Mouse (Mus musculus) cerebellum, postnatal 25 days (tissue): ENCODE measurements around the gene Dapk1.

Experiments used
- DNase-seq, 2 experiments: peaks; one replicate each; pipeline ENCODE4 v3.0.0; 2021; ENCODE audit warnings: mixed read lengths in 2 of 2

Dapk1 gene

DNA sequence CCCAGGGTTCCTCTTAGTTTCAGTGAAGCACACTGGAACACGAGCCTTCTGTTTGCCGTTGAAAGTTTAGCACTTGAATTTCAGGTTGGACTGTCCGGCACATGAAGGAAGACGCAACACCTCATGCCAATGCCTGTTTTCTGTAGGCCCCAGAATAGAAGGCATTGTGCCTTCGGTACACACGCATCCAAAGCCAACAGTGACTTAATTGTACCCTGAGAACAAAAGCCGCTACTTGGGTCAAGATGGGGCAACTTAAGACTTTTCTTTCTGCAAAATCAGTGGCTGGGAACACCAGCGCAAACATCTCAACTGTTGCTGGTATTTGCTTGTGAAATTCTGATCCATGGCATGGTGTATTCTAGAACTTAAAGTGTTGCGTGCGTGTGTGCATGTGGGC, 63.1 kb downstream of the Dapk1 start:
- no peak for DNase-seq

DNA sequence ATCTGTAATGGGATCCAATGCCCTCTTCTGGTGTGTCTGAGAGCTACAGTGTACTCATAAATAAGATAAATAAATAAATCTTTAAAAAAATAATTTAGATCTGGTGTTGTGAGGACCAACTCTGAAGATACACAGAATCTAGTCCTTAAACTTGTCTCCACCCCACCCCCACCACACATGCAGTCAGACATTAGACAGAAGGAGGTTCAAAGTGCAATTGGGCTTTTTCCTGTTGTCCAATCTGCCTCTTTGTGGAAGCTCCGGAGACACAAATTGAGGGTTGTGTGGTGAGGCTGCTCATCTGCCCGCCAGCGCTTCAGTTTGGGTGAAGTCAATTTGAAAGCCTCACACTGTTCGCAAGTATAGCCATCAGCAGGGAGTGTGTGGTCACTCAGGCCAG, 63.7 kb downstream of the Dapk1 start:
- DNase-seq: no peak

DNA sequence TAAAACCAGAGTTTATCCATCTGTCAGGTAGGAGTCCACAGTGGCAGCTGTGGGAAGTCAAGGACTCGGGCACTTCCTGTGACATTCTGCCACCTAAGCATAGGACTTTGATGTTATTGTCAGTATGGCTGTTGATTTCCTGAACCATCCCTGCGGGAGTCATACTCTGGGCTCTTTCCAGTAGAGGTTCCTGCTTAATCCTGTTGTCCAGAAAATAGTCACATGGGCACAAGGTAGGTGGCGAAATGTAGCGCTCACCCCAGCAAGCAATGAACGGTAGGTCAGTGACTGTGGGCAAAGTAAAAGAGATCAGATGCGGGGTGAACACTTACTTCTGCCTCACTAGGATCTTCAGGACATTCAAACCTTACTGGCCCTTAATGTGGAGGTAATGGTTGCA, 66.3 kb downstream of the Dapk1 start:
- no peak for DNase-seq

DNA sequence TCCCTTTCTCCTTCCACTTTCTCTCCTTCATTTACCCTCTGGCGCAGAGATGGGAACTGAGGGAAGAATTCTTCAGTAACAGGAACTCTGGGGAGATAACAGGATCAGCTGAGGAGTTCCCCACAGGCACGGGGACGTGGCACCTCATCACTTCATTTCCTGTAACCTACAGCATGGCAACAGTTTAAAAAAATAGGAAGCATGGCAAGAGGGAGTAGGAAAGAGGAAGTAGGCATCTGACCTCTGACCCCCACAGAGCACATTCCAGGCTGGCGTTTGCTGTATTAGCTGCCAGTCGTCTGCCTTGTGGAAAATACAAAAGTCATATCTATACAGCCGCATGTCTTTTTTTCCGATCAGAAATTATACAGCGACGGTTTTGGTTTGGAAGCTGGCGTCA, 68.9 kb downstream of the Dapk1 start:
- DNase-seq: no peak

DNA sequence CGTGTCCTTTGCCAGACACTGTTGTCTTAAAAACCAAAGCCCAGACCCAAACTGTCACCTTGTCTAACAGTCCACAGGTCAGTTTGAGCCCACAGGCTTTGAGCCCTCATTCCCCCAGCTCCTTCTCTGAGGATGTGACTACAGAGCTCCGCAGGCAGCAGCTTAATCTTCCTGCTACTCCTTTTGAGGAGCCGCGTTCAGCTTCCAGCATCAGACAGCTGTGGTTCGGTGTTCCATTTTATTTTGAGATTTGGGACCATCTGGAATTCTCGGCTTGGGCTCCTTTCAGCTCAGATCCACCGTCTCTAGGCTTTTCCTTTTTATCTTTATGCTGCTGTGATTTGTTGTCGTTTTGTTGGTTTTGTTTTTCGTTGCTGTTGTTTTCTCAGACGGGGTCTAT, 69.5 kb downstream of the Dapk1 start:
- no peak for DNase-seq

DNA sequence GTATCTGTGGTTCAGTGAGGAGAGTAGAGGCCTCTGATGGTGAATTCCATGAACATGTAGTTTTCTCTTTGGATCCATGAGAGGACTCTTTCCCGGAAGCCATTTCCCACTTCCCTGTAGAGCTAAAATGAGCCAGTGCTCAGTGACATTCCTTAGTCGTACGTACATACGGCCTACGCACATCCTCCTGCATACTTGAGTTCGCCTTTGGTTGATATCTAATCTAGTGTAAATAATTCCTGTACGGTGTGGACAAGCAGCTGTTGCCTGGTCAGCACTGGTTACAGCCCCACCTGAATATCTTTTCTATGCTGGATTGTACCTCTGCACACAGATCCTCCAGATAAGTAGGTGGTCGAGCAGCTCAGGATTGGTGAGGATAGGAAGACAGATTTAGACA, 70.5 kb downstream of the Dapk1 start:
- DNase-seq: no peak

DNA sequence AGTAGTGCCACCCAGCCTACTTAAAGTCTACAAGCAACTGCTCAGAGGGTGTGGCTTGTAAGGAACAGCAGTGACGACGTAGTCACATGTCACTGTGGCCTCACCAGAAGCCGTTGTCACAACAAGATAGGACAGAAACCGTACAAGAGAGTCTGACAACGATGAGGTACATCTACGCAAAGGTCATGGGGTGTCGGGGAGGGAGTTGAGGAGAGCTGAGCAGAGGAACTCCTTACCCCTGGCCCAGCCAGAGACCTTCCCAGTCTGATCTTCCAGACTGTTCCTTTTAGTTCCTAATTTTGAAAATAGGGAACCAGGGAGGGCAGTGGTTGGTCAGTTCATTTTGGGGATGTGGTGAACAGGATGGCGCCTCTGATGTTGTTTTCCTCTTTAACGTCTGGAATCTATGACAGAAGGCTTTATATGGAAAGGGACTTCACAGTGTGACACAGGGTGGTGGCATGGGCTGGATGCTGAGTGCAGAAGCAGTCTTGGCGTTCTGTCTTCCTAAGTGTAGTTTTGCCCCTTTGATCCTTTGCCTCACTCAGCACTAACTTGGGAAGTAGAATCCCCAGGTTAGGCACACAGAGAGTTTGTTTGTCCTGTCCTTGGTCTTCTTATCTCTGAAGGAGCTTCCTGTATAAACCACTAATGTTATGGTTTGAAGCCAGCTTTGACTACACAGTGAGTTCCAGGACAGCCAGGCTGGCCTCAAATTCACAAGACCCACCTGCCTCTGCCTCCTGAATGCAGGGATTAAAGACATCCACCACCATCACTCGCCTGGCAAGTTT, 71.3 kb downstream of the Dapk1 start:
- no peak for DNase-seq

DNA sequence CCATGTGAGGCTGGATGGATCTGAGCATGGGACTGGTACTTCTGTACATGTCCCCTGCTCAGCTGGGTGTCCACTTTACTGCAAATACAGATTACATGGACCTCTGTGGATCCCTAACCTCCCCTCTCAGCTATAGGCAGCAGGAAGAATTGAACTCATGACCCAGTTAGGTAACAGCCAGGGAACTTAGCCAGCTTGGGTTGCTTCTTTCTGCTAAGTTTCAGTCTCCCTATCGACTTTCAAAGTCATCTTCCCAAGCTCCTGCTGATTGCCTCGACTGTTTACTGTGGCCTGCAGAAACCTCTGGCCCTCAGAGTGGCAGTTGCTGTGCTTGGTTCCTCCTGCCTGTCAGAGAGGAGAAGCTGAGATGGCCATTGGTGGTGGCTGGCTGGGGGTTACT, 72.6 kb downstream of the Dapk1 start:
- no peak for DNase-seq

DNA sequence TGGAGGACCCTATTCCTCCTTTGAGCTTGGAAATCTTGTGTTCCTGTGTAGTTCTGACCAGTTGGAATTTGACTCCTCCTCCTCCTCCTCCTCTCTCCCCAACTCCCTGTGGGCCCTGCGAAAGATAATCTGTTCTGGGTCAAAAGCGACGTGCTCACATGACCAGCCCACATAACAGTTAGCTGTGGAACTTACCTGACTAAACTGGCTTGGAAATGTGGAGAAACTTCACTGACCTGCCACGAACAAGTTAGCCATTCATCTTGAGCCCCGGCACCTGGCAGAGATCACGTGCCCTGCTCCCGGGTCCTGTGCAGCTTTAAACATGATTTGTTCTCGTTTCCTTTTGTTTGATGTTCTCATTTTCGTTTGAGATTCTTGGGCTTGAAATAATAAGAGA, 73.2 kb downstream of the Dapk1 start:
- no peak for DNase-seq

DNA sequence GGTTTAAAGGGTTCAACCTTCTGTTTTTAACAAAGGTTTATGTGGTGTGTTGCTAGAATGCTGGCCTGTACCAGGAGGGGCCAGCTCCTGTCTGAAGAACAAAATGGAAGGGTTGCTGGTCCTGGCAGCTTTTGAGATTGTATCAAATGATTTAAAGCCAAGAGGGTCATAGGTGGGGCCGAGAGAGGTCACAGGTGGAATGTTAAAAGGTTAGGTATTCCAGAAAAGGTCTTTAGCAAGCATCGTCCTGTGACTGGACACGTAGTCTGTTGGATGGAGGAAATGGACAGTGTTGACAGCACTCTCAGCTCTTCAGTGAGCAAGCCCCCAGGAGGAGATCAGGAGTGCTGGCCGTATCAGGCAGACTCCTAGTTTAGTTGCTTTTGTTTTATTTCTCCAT, 73.7 kb downstream of the Dapk1 start:
- DNase-seq: no peak

DNA sequence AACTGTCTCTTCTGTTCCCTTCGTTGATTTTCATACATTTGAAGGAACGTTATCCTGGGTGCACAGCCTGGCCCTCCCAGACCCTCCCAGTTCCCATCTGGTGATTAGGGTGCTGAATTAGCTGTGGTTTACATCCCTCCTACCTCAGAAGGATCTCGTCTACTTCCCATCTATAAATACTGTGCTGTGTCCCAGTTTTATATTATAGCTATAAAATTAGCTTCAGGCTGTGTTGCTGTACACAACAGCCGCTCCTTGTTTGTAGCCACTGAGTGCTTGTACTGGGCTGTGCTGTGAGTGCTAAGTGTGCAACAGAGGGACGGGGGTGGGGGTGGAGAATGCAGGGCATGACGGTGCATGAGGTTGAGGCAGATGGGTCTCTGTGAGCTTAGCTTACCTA, 77.2 kb downstream of the Dapk1 start:
- DNase-seq: no peak

DNA sequence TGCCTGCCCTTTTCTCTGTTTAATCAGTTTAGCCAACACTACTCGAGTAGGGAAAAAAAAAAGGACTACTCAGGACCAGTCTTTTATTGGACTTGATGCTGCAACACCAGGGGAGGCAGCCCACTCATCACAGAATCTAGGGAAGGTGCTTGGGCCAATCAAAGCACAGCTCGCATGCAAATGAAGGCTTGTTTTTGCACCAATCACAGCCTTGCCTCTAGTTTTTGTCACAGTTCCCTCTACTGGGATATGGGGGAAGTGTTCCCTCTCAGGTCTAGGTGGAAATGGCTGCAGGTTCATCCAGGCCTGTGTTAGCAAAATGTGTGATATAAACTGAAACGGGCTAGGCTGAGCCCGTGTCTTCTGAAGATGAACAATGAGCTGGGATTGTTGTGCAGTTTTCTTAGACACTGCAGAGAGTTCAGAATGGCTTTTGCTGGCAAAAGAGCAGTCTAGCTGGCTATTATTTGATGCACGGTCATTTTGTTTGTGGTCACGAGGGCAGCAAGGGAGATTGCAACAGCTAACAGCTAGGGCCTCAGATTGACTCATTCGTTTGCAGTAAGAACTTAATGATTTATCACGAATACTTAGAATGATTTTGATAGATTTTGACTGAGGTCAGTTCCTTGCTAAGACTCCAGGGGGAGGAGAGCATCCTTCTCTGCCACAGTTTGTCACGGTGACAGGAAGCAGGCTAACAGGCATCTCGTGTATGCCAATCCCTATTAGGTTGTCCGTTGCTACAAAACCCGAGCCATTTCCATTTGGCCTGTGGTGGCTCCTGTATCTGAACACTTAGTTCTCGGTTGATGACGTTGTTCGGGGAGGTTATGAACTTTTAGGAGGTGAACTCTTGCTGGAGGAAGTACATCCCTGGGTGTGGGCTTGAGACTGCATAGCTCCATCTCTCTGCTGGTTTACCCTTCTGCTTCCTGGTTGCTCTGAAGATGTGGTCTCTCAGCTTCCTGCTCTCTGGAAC, 81.3 kb downstream of the Dapk1 start:
- DNase-seq: no peak

DNA sequence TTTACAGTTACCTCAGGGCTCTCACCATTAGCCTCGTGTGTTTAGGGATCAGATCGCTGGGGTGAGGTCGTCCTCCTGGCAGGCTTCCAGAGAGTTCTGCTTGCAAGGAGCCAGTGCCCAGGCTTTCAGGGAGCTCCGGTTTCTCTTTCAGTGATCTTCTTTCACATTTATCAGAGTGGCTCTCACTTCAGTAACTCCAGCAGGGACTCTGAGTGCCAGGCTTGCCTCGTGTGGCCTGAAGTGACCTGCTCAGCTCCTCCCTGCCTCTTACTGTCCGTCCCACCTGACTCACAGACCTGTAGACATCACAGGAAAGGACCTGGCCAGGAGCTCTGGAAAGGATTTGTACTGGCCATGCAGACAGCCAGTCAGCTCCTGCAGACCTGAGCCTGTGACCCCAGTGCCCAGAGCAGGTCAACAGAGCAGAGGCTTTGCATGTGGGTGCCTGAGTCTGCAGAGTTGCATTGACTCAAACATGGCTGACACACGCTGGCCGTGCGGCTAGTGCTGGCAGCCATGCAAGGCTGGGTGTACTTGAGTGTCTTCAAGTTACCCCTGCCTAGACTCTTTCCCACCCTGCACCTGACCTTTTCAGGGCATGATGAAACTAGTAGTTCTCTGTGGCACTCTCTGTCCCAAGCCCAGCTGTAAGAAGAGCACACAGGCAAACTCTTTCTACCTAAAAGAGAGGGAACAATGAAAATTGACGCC, 82.5 kb downstream of the Dapk1 start:
- DNase-seq: peak in 1 of 2 experiments; percentile 16

DNA sequence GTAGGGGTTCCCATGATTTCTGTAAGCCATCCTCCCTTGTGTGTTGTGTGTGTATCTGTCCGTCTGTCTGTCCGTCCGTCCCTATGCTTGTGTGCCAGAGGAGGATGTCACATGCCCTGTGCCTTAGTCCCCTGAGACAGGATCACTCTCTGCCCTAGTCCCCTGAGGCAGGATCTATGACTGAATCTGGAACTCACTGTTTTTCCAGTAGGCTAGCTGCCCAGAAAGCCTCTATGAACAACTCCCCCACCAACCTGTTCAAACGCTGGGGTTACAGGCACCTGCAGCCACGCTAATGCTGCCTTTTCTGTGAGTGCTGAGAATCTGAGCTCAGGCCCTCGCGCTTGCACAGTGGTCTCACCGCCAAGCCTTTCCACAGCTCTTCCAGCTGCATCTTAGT, 83.1 kb downstream of the Dapk1 start:
- DNase-seq: peak in 1 of 2 experiments; percentile 6

DNA sequence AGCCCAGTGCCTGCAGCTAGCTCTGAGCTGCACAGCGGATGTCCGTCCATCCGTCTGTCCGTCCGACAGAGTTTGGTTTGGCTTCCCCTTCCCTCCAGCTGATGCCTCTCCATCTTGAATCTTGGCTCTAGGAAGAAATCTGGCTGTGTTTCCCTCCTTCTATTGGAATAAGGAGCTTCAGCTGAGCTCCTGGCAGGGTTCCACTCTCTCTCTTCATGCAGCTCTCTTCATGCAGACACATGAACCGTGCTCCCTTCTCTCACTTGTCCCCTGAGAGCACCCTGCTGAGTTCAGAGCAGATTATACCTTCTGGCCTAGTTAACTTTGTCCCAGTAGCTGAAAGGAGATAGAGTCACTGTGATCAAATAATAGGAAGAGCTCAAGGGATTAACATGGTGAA, 83.5 kb downstream of the Dapk1 start:
- peak in 1 of 2 experiments; percentile 25 for DNase-seq

DNA sequence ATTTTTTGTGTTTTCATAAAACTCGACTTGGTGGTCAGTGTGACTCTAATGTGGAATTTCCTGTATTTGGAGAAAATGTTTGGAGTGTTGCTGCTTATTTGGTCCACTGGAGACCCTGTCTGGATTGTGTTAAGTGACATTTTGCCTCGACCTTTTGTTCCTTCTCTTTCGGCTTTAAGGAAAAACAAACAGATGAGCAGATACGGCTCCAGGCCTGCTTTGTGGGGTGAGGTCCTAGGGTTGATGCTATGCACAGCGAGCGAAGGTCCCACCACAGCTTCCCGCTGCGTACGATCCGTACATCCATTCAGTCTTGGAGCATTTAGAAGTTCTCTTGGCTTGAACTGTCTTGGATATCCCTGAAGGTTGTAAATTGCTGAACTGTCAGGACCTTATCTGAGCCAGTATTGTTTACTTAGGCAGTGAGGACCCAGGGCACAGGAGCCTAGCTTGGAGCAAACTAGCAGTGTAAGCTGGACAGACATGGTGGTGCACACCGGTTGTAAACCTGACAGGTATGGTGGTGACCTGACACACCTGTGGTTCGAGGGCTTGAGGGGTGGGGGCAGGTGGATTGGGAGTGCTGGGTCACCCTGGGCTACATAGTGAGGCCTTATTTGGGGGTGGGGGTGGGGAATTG, 84.4 kb downstream of the Dapk1 start:
- no peak for DNase-seq

DNA sequence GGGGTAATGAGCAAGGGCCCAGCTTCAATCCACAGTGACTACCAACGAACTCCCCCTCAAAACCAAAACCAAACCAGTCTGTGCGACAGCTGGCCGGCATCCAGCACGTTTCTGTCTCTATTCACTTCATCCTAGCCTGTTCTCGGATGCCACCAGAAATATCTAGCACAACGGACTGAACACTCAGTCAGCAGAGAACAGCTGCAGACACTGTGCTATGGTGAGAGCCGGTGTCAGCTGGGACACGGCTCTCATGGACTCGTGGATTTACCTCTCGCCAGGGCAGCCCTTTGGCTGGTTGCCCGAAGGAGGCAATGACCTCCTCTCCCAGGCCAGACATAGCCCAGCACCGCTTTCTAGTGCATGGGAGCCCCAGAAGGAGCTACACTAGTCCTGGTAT, 85.2 kb downstream of the Dapk1 start:
- DNase-seq: peak in 1 of 2 experiments; percentile 18

DNA sequence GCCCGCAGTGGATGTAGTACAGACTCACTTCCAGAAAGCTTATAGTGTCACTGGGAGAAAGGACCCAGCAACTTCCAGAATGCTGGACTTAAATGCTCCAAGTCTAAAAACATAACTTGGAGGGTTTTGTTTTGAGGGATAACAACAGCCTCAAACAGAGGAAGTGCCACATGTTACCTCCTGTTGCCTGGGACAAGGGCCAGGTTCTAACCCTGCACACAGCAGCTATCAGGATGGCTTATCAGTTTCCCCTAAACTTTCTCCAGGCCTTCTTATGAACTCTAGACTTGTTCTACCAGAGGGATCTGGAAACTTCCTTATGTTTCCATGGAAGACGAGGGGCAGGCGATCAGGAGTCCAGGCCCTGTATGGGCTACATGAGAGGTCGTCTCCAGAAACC, 85.7 kb downstream of the Dapk1 start:
- no peak for DNase-seq

DNA sequence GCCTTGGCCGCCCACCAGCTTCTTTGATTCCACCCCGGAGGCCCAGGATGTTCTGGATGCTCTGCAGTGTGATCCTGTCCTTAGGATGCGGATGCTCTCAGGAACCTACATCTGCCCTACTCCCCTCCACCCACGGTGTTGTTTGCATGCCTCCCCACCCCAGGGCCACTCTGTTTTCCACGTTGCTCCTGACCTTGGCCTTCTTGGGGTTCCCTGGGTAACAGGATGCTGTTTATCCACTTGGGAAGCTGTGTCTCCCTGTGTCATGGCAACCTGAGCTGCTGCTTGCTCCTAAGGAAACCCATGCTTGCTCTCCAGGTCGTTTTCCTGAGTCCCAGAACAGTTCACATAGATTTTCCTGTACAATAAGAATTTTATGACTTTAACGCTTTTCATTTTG, 86.1 kb downstream of the Dapk1 start:
- DNase-seq: no peak

DNA sequence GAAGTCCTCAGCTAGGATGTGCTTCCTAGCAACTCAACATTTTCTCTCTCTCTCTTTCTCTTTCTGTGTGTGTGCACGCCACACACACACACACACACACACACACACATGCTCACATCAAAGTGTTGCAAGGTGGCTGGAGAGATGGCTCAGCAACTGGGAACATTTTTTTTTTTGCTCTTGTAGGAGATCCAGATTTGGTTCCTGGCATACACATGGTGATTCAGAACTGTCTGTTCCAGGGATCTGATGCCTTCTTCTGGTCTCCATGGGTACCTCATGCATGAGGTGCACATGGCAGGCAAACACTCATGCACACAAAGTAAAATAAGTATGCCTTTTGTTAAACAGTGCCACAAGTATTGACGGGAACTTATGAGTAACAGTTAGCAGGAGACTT, 89.2 kb downstream of the Dapk1 start:
- DNase-seq: no peak

DNA sequence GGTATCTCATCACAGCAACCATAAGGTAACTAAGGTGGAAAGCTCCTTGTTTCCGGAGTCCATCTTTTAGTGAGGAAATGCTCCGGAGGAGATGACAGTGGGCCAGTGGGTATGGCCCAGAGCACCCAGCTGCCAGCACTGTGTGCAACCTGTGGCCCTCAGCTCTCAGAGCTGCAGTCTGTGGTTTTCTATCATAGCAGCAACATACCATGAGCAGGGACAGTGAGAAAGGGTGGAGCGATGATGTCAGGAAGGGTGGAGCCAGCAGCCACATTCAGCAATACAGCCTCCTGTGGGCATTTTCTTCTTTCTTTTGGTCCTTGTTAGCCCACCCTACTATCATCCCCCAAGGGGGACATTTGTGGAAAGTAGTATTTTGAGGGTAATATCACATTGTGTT, 90.2 kb downstream of the Dapk1 start:
- DNase-seq: no peak

DNA sequence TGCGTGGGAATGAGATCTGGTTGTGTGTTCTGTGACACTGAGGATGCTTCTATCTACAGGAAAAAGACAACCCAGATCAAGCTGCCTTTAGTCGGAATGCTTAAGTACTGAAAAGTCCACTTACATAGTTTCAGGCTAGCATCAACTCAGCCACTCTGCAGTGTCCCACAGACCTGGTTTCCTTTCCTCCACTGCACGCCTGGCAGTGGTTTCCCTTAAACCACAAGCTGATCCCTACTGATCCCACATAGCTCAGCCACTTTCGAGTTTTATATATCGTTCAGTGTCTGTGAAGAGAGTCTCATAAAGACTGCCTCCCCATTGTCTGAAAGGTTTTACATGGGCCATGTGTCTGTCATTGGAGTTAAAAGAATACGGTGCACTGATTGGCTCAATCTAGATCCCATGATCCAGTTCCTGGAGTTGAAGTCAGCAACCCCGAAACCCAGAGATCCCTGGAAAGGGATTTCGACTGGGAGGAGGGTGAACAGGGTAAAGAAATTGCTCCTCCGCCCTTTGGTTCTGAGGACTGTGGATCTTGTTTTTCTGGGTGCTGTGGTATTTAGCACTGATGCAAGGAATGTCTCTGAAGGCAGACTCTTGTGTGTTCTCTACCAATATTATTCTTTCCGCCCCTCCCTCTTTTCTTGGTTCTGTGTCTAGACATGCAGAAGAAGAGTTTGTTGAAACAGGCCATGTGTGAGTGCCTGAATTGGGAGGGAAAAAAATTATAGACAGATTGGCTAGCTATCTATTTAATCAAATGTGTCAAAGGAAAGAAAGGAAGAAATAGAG, 93.6 kb downstream of the Dapk1 start:
- DNase-seq: no peak
